Mouse (Mus musculus) kidney, postnatal 4 days (tissue): Measurements from ENCODE around the gene Acss2.
"Not testable (repeated sequence)": the region's sequence is repeated elsewhere in the genome, so short reads cannot be mapped to it uniquely, and the experiment has no call there.

Experiments used
- DNase-seq, 2 experiments: peaks; one replicate each; pipeline ENCODE4 v3.0.0; 2021; ENCODE audit warnings: mixed read lengths in 2 of 2

Gene Acss2

GRCm38 (mm10) chr2:155538463-155539057 is 20.8 kb downstream of the Acss2 start:
- not testable (repeated sequence) for DNase-seq

- DNase-seq = no peak
Observed at GRCm38 (mm10) chr2:155539696-155540095, 21.9 kb downstream of the Acss2 start.

GRCm38 (mm10) chr2:155540822-155541458 is 23.2 kb downstream of the Acss2 start:
- DNase-seq = peak in 1 of 2 experiments; percentile 6

- no peak for DNase-seq
Observed at GRCm38 (mm10) chr2:155546955-155547354, 29.2 kb downstream of the Acss2 start.

GRCm38 (mm10) chr2:155552336-155552735 is 34.6 kb downstream of the Acss2 start:
- no peak for DNase-seq

GRCm38 (mm10) chr2:155552949-155553354 is 35.2 kb downstream of the Acss2 start:
- no peak for DNase-seq

- DNase-seq = no peak
Observed at GRCm38 (mm10) chr2:155554426-155554985, 36.8 kb downstream of the Acss2 start.

GRCm38 (mm10) chr2:155562209-155562608 is 44.5 kb downstream of the Acss2 start:
- DNase-seq = no peak

- DNase-seq = no peak
Observed at GRCm38 (mm10) chr2:155562934-155563333, 45.2 kb downstream of the Acss2 start.

- DNase-seq = no peak
Observed at GRCm38 (mm10) chr2:155567751-155568150, 50.0 kb downstream of the Acss2 start.

GRCm38 (mm10) chr2:155569223-155569807 is 51.6 kb downstream of the Acss2 start:
- no peak for DNase-seq

GRCm38 (mm10) chr2:155573001-155573400 is 55.3 kb downstream of the Acss2 start:
- no peak for DNase-seq

- DNase-seq = no peak
Observed at GRCm38 (mm10) chr2:155573996-155574395, 56.2 kb downstream of the Acss2 start.

GRCm38 (mm10) chr2:155574700-155575099 is 57.0 kb downstream of the Acss2 start:
- DNase-seq = peak; percentile 44 to 72

- DNase-seq = no peak
Observed at GRCm38 (mm10) chr2:155576656-155577055, 58.9 kb downstream of the Acss2 start.

GRCm38 (mm10) chr2:155580331-155580730 is 62.6 kb downstream of the Acss2 start:
- DNase-seq = no peak

GRCm38 (mm10) chr2:155582384-155582995 is 64.7 kb downstream of the Acss2 start:
- DNase-seq = no peak

GRCm38 (mm10) chr2:155582996-155583395 is 65.2 kb downstream of the Acss2 start:
- DNase-seq = no peak

GRCm38 (mm10) chr2:155583927-155584530 is 66.3 kb downstream of the Acss2 start:
- peak; percentile 72 to 75 for DNase-seq

- no peak for DNase-seq
Observed at GRCm38 (mm10) chr2:155585082-155585481, 67.3 kb downstream of the Acss2 start.

GRCm38 (mm10) chr2:155585486-155585885 is 67.7 kb downstream of the Acss2 start:
- DNase-seq = peak in 1 of 2 experiments; percentile 16

GRCm38 (mm10) chr2:155588136-155588535 is 70.4 kb downstream of the Acss2 start:
- DNase-seq = no peak

GRCm38 (mm10) chr2:155589521-155589920 is 71.8 kb downstream of the Acss2 start:
- no peak for DNase-seq
